25 mouse cellular contexts compared by ENCODE assay signal in the genomic region with DNA sequence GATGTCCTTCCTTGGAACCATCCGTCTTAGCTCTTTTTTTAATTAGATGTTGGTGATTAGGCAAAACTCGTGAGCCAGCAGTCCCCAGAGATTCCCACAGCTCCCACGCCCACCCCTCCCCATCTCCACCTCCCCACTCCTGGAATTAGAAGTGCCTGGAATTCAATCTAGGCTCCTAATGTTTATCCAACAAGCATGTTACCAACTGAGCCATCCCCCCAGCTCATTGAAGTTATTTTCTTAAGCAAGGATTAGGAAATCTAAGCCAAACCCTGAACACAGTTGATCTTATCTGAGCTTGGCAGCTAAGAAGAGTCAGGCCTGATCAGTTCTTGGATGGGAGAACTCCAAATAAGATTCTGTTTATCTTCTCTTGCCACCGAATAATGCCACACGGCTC.
DNase-seq lines count a peak whose midpoint lies in the region; ATAC-seq lines count a peak whose summit lies in the region.
"Had no signal": no experiment of that assay in that cellular context is flagged by ENCODE, and none has a peak within 500 bp of the region (broad histone marks: within the 10 kb centered on the region; RNA-seq: fewer than 3 reads in every experiment).

No protein-coding gene starts in this region.

- peaks cover 7% of the 10 kb centered on the region; the same call in 1 of the 2 replicates for H3K9me3 ChIP-seq in heart, embryonic 12.5 days (replicated peaks)
- no peaks in the 10 kb centered on the region for H3K9me3 ChIP-seq in kidney, embryonic 15.5 days (replicated peaks)
- H3K9me3 ChIP-seq: embryonic facial prominence, embryonic 13.5 days; hindbrain, embryonic 15.5 days; midbrain, embryonic 15.5 days; stomach, embryonic 15.5 days had no signal

- H3K9ac ChIP-seq in heart, embryonic 12.5 days = no peak overlapping the region
- H3K9ac ChIP-seq in kidney, embryonic 15.5 days = no peak overlapping the region
- H3K9ac ChIP-seq: embryonic facial prominence, embryonic 13.5 days; hindbrain, embryonic 15.5 days; midbrain, embryonic 15.5 days; stomach, embryonic 15.5 days had no signal

- 38% methylated on average over 5 of the region's 5 CpGs for WGBS in heart, embryonic 12.5 days
- 38% methylated on average over 5 of the region's 5 CpGs for WGBS in kidney, embryonic 15.5 days

- ATAC-seq in heart, embryonic 12.5 days (ENCODE audit: insufficient number of reproducible peaks, low FRiP score) = no peak
- ATAC-seq in kidney, embryonic 15.5 days (replicated peaks; ENCODE audit: low FRiP score) = peak; percentile 63; the same call in 1 of the 2 replicates
- ATAC-seq: activated CD4-positive, CD25-positive, alpha-beta regulatory T cell, adult 4 months; forebrain, embryonic 14.5 days; intestine, postnatal 0 days; lung, postnatal 0 days; midbrain, embryonic 15.5 days had no signal

- H3K27ac ChIP-seq in heart, embryonic 12.5 days (ENCODE audit: poor library complexity, severe bottlenecking) = peak overlapping the region; percentile 6; the same call in 1 of the 2 replicates
- H3K27ac ChIP-seq in kidney, embryonic 15.5 days = peak overlapping the region; percentile 63
- H3K27ac ChIP-seq: embryonic facial prominence, embryonic 13.5 days; heart, adult 2 months; hindbrain, embryonic 15.5 days; macrophage; midbrain, embryonic 15.5 days; stomach, embryonic 15.5 days had no signal

- 0 out of 2 replicates have a peak, but pooled peaks cover 3% of the 10 kb centered on the region for H3K27me3 ChIP-seq in heart, embryonic 12.5 days (replicated peaks)
- H3K27me3 ChIP-seq in kidney, embryonic 15.5 days = no peaks in the 10 kb centered on the region
- H3K27me3 ChIP-seq: CH12.LX; embryonic facial prominence, embryonic 13.5 days; hindbrain, embryonic 15.5 days; midbrain, embryonic 15.5 days; stomach, embryonic 15.5 days had no signal

- no peak for DNase-seq in heart, postnatal 4 days
- no peak for DNase-seq in kidney, postnatal 10 days
- DNase-seq in MN1 (ENCODE audit: low spot score) = peak; percentile 39
- peak; percentile 81 for DNase-seq in fat pad, adult 2 months (ENCODE audit: extremely low read depth, low read depth, low spot score)
- no peak for DNase-seq in cerebellum, postnatal 14 days
- DNase-seq: adrenal gland, adult 8-10 months; B cell, adult 2 months; cerebellum, adult 11-12 months; cerebellum, postnatal 10 days; gastrocnemius, postnatal 36 days; heart, adult 2 months; thymus, postnatal 25 days had no signal

- H3K4me1 ChIP-seq in heart, embryonic 12.5 days (replicated peaks) = peaks cover 29% of the 10 kb centered on the region
- peaks cover 42% of the 10 kb centered on the region for H3K4me1 ChIP-seq in kidney, embryonic 15.5 days

- H3K4me2 ChIP-seq in heart, embryonic 12.5 days = no peak overlapping the region
- H3K4me2 ChIP-seq in kidney, embryonic 15.5 days = no peak overlapping the region
- H3K4me2 ChIP-seq: embryonic facial prominence, embryonic 13.5 days; hindbrain, embryonic 15.5 days; midbrain, embryonic 15.5 days; stomach, embryonic 15.5 days had no signal

- no peaks in the 10 kb centered on the region for H3K36me3 ChIP-seq in heart, embryonic 12.5 days
- H3K36me3 ChIP-seq in kidney, embryonic 15.5 days = no peaks in the 10 kb centered on the region
- H3K36me3 ChIP-seq: embryonic facial prominence, embryonic 13.5 days; G1E; hindbrain, embryonic 15.5 days; midbrain, embryonic 15.5 days; stomach, embryonic 15.5 days had no signal

- H3K4me3 ChIP-seq in heart, embryonic 12.5 days = no peak overlapping the region
- H3K4me3 ChIP-seq in kidney, embryonic 15.5 days (replicated peaks) = no peak overlapping the region
- H3K4me3 ChIP-seq: embryonic facial prominence, embryonic 13.5 days; heart, adult 2 months; hindbrain, embryonic 15.5 days; midbrain, embryonic 15.5 days; stomach, embryonic 15.5 days had no signal

Comparison
In these comparisons a context has a peak if more than half of its experiments do, and no peak if none do; other contexts are left out.
1. DNase-seq: peak in MN1 (single experiment) and fat pad, adult 2 months (single experiment); none in heart, postnatal 4 days (single experiment), kidney, postnatal 10 days (single experiment) and cerebellum, postnatal 14 days (0 of 2).